Mouse (Mus musculus): Measurements from ENCODE around the gene Dhx30. TPM values are rescaled to one million over a fixed set of nuclear protein-coding genes. Genes with fewer than 3 reads are reported as not detected.
"Not testable (repeated sequence)": the region's sequence is repeated elsewhere in the genome, so short reads cannot be mapped to it uniquely, and the experiment has no call there.

The Dhx30 gene
- polyA plus RNA-seq, 1 experiment from 2014 or later, result 37.7 TPM

DNA sequence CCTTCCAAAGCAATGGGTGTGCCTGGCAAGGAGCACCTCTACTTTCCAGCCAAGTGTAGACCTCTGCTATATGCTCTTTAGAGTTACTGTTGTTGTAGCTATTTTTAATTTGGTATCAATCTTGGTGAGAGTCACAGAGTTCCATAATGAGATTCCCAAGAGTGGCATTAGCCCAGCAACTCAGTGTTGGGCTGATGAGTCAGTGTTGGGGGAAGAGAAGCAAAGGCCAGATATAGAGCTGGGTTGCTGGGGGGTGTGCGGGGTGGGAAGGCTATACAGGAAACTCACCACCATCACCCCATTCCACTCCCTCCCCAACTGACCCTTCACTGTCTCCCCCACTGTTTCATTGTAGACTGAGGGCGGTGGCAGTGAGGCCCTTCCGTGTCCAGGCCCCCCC is 36.6 kb downstream of the Dhx30 start:
- no peak for TF ChIP-seq CTCF (IDR thresholded peaks at IDR 0.05; ENCODE audit: low read depth)
- Histone ChIP-seq H3K27me3 (replicated peaks; ENCODE audit: control insufficient read depth, insufficient read depth, low read length) (no peaks in the 10 kb centered on the region), H3K4me3 (ENCODE audit: low read depth, low read length) (no peak overlapping the region), H3K36me3 (ENCODE audit: control insufficient read depth, insufficient read depth) (peaks cover 82% of the 10 kb centered on the region), H3K4me1 (replicated peaks; ENCODE audit: control insufficient read depth, insufficient read depth, low read length) (no peaks in the 10 kb centered on the region), H3K9me3 (ENCODE audit: control insufficient read depth) (no peaks in the 10 kb centered on the region), H3K4me2 (replicated peaks; ENCODE audit: low read depth) (no peak overlapping the region), H3K9ac (ENCODE audit: low read depth, low read length) (no peak overlapping the region), H3K27ac (ENCODE audit: low read depth, low read length) (no peak overlapping the region)
- ATAC-seq, result no peak
- 82% methylated on average over 3 of the region's 3 CpGs for WGBS

DNA sequence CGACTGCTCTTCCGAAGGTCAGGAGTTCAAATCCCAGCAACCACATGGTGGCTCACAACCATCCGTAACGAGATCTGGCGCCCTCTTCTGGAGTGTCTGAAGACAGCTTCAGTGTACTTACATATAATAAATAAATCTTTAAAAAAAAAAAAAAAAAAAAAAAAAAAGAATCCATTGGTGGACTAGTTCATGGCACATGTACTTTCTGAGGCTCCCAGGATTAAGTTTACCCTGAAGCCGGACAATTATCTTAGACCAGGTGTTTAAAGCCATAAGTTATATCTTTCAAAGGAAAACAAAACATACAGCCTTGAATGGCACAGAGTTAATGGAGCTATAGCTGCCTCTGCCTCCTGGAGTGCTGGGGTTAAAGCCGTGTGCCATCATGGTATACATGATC is 41.2 kb downstream of the Dhx30 start:
- ATAC-seq; H3K9ac ChIP-seq (ENCODE audit: low read depth, low read length); H3K27ac ChIP-seq (ENCODE audit: low read depth, low read length); H3K27me3 ChIP-seq (replicated peaks; ENCODE audit: control insufficient read depth, insufficient read depth, low read length); H3K4me3 ChIP-seq (ENCODE audit: low read depth, low read length); H3K9me3 ChIP-seq (ENCODE audit: control insufficient read depth); H3K4me2 ChIP-seq (replicated peaks; ENCODE audit: low read depth); H3K4me1 ChIP-seq (replicated peaks; ENCODE audit: control insufficient read depth, insufficient read depth, low read length): not testable (repeated sequence)
- 81% methylated on average over 4 of the region's 7 CpGs for WGBS
- peaks cover 59% of the 10 kb centered on the region for H3K36me3 ChIP-seq (ENCODE audit: control insufficient read depth, insufficient read depth)

DNA sequence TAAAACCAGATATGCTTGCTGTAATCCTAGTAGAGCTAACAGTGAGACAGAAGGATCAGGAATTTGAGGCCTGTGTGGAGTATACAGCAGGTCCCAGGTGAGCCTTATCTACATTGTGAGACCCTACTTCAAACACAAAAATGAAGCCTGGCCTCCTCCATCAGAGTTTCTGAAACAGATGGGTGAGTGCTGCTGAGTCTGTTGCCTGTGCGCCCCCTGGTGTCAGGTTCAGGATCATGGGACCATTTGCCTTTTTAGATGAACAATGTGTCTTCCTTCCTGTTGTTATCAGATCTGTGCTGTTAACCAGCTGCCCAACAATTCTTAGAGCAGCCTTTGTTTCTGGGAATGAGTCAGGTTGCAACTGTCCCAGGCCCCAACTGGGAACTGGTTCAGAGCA is 45.8 kb downstream of the Dhx30 start:
- H3K4me1 ChIP-seq (replicated peaks; ENCODE audit: control insufficient read depth, insufficient read depth, low read length), result no peaks in the 10 kb centered on the region
- no peaks in the 10 kb centered on the region for H3K9me3 ChIP-seq (ENCODE audit: control insufficient read depth)
- no peak for ATAC-seq
- H3K36me3 ChIP-seq (ENCODE audit: control insufficient read depth, insufficient read depth), result peaks cover 43% of the 10 kb centered on the region
- WGBS, result 8% methylated on average over 1 of the region's 1 CpGs
- no peak overlapping the region for H3K27ac ChIP-seq (ENCODE audit: low read depth, low read length)
- H3K9ac ChIP-seq (ENCODE audit: low read depth, low read length), result no peak overlapping the region
- H3K27me3 ChIP-seq (replicated peaks; ENCODE audit: control insufficient read depth, insufficient read depth, low read length), result no peaks in the 10 kb centered on the region
- H3K4me2 ChIP-seq (replicated peaks; ENCODE audit: low read depth), result no peak overlapping the region
- H3K4me3 ChIP-seq (ENCODE audit: low read depth, low read length), result no peak overlapping the region
- TF ChIP-seq CTCF (IDR thresholded peaks at IDR 0.05; ENCODE audit: low read depth), result peak; percentile 90

DNA sequence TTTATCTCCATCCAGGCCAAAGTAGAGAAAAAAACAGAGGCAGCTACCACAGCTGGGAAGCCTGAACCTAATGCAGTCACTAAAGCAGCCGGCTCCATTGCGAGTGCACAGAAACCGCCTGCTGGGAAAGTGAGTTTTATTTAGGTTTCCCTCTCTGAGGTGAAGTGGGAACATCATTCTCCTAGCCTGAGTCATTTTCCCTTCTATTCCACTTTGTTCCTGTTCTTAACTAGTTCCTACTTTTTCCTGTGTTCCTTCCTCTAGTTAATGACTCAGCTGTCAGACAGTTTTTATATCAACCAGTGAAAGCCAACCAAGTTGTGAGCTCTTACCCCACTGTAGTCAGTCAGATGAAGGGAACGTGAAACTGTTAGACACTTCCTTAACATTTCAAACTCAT is 46.6 kb downstream of the Dhx30 start:
- ATAC-seq, result no peak

DNA sequence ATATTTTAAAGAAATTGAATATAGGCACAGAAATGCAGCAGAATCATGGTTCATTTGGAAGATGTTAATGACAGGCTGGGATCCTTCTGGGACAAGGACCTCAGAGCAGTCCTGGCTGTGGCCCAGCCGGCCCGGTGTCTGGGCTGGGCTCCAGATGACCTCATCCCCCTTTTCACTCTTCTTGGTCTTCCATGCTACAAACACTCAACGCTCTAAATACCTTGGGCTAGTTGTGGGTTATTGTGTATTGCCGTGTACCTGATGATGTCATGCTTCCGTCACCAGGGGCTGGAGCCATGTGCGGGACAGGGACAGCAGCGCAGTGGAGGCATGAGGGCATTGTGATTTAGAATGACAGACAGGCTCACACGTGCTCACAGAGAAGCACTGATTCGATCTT is 47.3 kb downstream of the Dhx30 start:
- Histone ChIP-seq H3K36me3 (ENCODE audit: control insufficient read depth, insufficient read depth) (peaks cover 50% of the 10 kb centered on the region), H3K4me3 (ENCODE audit: low read depth, low read length) (no peak overlapping the region), H3K27ac (ENCODE audit: low read depth, low read length) (no peak overlapping the region), H3K4me2 (replicated peaks; ENCODE audit: low read depth) (no peak overlapping the region), H3K9me3 (ENCODE audit: control insufficient read depth) (no peaks in the 10 kb centered on the region), H3K9ac (ENCODE audit: low read depth, low read length) (no peak overlapping the region), H3K4me1 (replicated peaks; ENCODE audit: control insufficient read depth, insufficient read depth, low read length) (no peaks in the 10 kb centered on the region), H3K27me3 (replicated peaks; ENCODE audit: control insufficient read depth, insufficient read depth, low read length) (no peaks in the 10 kb centered on the region)
- 76% methylated on average over 9 of the region's 9 CpGs for WGBS
- ATAC-seq, result no peak
- TF ChIP-seq CTCF (IDR thresholded peaks at IDR 0.05; ENCODE audit: low read depth), result no peak

More for the DNA sequence above, 46.6 kb downstream of the Dhx30 start:
- Histone ChIP-seq H3K4me3 (ENCODE audit: low read depth, low read length) (no peak overlapping the region), H3K9ac (ENCODE audit: low read depth, low read length) (no peak overlapping the region), H3K9me3 (ENCODE audit: control insufficient read depth) (no peaks in the 10 kb centered on the region), H3K27me3 (replicated peaks; ENCODE audit: control insufficient read depth, insufficient read depth, low read length) (no peaks in the 10 kb centered on the region), H3K4me1 (replicated peaks; ENCODE audit: control insufficient read depth, insufficient read depth, low read length) (no peaks in the 10 kb centered on the region), H3K36me3 (ENCODE audit: control insufficient read depth, insufficient read depth) (peaks cover 50% of the 10 kb centered on the region), H3K27ac (ENCODE audit: low read depth, low read length) (no peak overlapping the region), H3K4me2 (replicated peaks; ENCODE audit: low read depth) (no peak overlapping the region)
- 64% methylated on average over 4 of the region's 4 CpGs for WGBS
- TF ChIP-seq CTCF (IDR thresholded peaks at IDR 0.05; ENCODE audit: low read depth), result no peak

DNA sequence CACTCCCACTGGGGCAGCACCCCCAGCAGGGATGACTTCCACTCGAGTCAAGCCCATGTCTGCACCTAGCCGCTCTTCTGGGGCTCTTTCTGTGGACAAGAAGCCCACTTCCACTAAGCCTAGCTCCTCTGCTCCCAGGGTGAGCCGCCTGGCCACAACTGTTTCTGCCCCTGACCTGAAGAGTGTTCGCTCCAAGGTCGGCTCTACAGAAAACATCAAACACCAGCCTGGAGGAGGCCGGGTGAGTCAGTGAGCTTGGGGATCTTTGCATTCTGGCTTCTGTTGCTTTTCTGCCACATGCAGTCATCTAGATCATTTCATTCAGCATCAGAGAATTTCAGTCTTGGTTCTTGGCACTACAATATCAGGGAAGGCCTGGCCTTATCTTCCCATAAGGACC is 48.9 kb downstream of the Dhx30 start:
- Histone ChIP-seq H3K9me3 (ENCODE audit: control insufficient read depth) (no peaks in the 10 kb centered on the region), H3K4me2 (replicated peaks; ENCODE audit: low read depth) (no peak overlapping the region), H3K4me3 (ENCODE audit: low read depth, low read length) (no peak overlapping the region), H3K36me3 (ENCODE audit: control insufficient read depth, insufficient read depth) (peaks cover 46% of the 10 kb centered on the region), H3K4me1 (replicated peaks; ENCODE audit: control insufficient read depth, insufficient read depth, low read length) (no peaks in the 10 kb centered on the region), H3K9ac (ENCODE audit: low read depth, low read length) (no peak overlapping the region), H3K27ac (ENCODE audit: low read depth, low read length) (no peak overlapping the region), H3K27me3 (replicated peaks; ENCODE audit: control insufficient read depth, insufficient read depth, low read length) (no peaks in the 10 kb centered on the region)
- no peak for TF ChIP-seq CTCF (IDR thresholded peaks at IDR 0.05; ENCODE audit: low read depth)
- ATAC-seq, result no peak
- WGBS, result 88% methylated on average over 6 of the region's 6 CpGs

DNA sequence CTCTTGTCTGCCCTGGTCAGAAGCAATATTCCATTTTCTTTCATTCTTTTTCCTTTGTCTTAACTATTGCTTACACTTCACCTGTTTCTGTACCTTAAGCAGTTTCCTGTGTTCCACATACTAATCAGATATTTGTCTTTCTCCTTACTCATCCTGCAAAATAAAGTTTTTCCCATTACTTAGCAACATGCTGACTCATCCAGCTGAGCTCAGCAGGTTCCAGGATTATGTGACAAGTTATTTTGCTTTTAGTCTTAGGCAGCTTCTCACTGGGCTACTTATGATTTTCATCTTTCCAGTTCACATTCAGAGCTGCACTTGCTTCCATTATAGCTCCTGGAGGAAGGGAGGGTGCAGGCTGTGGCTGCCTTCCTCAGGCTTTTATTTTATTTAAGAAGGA is 53.0 kb downstream of the Dhx30 start:
- no peak for TF ChIP-seq CTCF (IDR thresholded peaks at IDR 0.05; ENCODE audit: low read depth)
- peaks cover 25% of the 10 kb centered on the region for H3K36me3 ChIP-seq (ENCODE audit: control insufficient read depth, insufficient read depth)
- no peak overlapping the region for H3K4me3 ChIP-seq (ENCODE audit: low read depth, low read length)
- H3K27me3 ChIP-seq (replicated peaks; ENCODE audit: control insufficient read depth, insufficient read depth, low read length), result no peaks in the 10 kb centered on the region
- H3K9ac ChIP-seq (ENCODE audit: low read depth, low read length), result no peak overlapping the region
- H3K27ac ChIP-seq (ENCODE audit: low read depth, low read length), result no peak overlapping the region
- H3K4me1 ChIP-seq (replicated peaks; ENCODE audit: control insufficient read depth, insufficient read depth, low read length), result no peaks in the 10 kb centered on the region
- no peak overlapping the region for H3K4me2 ChIP-seq (replicated peaks; ENCODE audit: low read depth)
- ATAC-seq, result no peak
- H3K9me3 ChIP-seq (ENCODE audit: control insufficient read depth), result no peaks in the 10 kb centered on the region

Data from intestine, postnatal 0 days (tissue).